Mouse (Mus musculus) layer of hippocampus, adult 11-12 months (tissue): Measurements from ENCODE around the gene Herpud2.
"Not testable (repeated sequence)": the region's sequence is repeated elsewhere in the genome, so short reads cannot be mapped to it uniquely, and the experiment has no call there.

ENCODE experiments used
- DNase-seq: peaks from one replicate; pipeline ENCODE4 v3.0.0; 2022; ENCODE audit warnings: low spot score

Gene Herpud2

DNA sequence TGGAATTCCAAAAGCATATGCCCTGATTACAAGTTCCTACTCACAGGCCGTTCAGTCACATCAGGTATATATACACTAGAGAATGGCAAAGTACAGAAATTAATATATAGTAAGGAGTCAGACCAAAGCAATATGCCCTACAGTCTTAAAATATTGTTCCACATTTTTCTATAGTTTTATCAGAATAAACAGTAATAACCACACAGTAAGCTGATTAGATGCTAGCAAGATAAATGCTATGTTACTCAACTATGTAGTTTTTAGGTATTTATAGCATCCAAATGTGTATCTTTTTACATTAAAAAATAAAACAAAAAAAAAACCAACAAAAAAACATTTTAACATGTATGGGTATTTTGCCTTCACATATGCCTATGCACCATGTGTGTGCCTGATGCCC, 5.7 kb downstream of the Herpud2 start:
- DNase-seq: no peak

DNA sequence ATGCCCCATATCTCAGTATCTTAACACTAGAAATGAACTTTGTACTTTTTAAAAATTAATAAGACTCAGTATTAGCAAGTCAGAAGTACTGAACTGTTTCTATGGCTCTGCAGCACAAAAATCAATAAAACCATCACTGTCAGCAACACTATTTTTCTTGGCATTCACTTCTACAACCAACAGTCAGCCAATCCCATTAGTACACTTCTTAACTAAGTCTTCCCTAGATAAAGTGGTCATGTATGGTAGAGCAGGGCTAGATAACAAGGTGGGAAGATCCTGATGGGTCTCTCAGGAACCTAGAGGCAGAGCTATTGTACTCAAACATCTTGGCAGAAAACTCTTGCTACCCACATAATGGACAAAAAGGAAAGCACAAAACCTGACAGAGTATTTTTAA, 7.7 kb downstream of the Herpud2 start:
- no peak for DNase-seq

DNA sequence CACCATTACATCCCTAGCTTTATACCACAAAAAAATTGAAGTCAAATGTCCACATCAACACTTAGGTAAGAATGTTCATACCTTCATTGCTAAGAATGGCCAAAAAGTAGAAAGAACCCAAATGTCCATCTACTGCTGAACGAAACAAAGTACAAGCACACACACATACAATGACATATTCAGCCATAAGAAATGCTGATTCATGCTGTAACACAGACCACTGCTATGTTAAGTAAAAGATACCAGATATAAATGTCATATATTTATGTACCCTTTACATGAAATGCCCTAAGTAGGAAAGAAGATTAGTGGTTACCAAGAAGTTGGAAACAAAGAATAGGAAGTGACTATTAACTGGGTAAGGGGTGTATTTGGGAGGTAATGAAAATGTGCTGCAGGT, 8.6 kb downstream of the Herpud2 start:
- no peak for DNase-seq

DNA sequence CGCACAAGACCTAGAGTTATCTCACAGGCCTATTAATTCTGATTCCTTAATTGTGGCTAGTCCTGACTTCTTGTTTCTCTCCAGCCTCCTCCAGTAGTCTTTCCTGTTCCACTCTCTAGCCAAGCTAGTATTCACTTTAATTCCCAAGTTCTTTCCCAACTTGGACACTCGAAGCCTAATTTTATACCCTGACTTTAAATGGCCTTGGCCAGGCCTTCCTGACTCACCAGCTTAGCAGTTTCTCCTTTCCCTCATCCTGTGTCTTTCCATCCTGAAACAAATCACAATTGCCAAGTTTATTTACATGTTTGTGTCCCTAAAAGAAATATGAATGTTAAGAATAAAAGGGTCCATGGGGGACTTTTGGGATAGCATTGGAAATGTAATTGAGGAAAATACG, 9.6 kb downstream of the Herpud2 start:
- DNase-seq: no peak

DNA sequence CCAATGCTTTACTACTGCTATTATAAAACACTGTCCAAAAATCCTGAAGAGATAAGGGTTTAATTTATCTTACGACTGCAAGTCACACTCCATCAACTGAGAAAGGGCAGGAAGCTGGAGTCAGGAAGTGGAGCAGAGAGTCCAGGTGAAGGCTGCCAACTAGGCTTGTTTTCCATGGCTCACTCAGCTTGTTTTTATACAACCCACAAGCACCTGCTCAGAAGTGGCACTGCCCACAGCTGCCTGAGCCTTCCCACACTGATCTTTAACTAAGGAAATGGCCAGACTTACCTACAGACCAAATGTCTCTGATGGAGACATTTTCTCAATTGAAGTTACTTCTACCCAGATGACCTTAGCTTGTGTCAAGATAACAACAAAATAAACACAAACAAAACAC, 11.3 kb downstream of the Herpud2 start:
- no peak for DNase-seq

DNA sequence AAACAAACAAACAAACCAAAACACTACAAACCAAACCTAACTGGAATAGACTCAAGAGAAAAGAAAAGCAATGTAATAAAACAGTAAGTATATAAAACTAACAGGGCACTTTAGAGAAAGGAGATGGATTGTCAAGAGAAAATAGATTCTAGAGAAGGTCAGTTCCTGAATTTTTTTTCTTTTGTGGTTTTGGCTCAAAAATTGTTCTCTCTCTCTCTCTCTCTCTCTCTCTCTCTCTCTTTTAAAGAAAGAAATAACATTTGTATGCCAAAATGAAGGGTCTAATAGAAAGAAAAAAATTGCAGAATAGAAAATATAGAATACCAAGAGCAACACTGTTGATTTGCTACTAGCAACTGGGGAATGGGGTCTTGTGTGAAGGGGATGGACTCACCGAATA, 12.7 kb downstream of the Herpud2 start:
- DNase-seq: no peak

DNA sequence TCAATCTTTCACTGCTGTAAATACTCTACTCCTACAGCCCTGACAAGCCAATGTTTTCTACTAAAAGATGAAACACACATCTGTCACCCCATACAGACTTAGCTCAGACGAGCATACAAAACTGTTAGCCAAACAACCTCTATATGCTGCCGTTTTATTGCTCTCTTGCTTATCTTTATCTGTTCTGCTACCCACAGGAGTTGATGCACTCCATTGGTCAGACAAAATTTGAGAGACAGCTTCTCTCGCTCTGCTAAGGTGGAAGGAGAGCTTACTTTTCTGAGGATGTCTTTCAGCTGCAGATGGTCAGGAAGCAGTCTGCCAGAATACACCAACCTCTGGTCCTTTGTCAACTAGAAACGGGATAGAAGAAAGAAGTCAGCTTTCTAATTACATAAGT, 18.7 kb downstream of the Herpud2 start:
- no peak for DNase-seq

DNA sequence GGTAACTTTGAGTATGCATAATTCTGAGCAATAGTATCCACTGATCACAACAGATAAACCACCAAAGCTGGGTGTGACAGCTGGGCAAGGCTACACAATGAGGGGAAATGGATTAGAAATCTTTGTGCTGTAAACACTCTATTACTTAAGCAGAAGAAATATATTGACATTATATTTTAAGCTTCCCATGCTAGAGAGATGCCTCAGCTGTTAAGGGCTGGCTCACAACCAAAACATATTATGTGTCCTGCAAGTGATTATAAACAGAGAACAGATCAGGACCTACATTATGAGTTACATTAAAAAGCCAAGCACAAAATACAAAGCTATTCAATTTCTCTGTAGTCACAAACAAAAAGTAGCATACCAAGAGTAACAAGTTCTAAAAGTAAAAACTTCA, 19.4 kb downstream of the Herpud2 start:
- DNase-seq: no peak

DNA sequence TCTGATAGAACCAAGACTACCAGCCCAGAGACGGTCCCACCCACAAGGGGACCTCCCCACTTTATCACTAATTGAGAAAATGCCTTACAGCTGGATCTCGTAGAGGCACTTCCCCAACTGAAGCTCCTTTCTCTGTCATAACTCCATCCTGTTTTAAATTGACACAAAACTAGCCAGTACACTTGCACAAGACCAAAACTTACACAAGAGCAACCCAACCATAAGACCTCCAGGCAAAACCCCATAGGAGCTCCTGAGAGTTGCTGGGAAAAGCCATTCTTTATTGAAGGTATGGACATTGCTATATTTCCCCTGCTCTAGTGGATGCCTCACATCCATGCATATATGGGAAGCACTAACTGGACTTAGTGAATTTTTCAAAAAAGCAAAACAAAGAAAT, 27.6 kb downstream of the Herpud2 start:
- no peak for DNase-seq

DNA sequence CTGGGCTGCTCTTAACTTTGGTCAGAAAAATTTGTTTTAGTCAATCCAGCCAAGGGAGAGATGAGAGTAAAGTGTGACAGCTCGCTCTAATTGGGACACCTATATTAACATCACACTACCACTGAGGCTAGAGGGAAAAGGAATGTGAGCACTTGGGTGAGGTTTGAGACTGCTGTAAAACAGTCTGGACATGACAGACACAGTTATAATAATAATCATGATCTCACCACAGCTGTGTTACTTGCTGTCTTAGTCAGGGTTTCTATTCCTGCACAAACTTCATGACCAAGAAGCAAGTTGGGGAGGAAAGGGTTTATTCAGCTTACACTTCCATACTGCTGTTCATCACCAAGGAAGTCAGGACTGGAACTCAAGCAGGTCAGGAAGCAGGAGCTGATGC, 28.0 kb downstream of the Herpud2 start:
- not testable (repeated sequence) for DNase-seq

DNA sequence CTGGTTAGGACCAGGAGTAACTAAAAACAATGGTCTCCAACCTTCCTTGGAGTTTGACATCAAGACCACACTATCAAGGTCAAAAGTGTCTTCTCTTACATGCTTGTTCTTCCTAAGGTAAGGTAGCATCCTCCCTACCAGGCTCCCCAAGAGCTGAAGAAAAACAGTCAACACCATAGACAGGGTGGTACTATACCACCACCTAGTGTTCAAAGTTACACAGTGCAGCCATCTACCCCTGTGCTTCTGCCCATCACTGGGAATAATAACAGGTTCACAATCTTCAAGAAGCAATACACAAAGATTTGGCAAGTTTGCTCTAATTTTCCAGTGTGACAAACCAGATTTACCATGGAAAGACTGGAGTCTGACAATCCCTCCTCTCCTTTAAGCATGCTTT, 47.0 kb downstream of the Herpud2 start:
- DNase-seq: peak; percentile 68

DNA sequence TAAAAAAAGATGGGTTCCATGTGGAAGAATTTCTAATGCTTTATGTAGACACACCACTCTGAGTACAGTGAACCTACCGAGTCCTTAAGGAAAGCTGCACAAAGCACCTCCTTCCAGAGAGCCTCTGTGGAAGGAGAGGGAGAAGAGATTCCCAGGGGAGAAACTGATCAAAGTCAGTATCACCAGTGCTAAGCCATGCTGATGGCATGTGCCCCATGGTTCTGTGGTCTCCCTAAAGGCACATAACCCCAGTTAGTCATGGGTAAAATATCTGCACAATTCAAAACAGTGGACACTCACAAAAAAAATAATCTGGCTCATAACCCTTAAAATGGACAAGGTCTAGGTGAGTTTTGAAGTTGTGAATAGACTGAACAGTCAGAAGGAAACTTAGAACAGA, 48.7 kb downstream of the Herpud2 start:
- no peak for DNase-seq

DNA sequence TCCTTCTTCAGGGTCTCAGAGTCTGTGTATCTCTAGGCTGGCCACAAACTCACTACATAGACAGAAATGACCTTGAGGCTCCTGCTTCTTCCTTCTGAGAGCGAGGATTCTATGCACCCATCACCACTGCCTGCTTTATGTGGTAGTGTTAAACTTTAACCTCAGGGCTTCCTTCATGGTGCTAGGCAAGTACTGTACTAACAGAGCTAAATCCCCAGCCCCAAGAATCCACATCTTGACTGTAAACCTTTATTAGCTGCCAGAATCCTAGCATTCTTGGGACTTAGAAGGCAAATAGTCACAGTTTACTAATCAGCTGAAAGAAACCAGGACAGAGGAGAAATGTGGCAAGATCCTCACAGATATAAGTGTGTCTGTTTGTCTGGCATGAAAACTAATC, 60.8 kb downstream of the Herpud2 start:
- no peak for DNase-seq

DNA sequence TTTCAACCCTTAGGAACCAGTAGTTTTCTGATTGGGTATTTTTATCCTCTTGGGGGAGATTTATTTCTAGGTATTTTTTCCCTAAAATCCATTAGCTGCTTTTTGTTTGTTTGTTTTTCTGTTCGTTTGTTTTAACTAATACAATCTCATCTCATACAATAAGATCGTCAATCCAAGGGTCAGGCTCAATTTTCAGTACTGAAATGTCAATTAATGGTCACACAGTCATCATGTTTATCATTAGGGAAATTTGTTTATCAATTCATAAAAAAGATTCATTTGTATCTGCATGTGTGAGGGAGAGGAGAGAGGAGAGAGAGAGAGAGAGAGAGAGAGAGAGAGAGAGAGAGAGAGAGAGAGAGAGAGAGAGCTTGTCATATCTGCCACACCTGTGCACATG, 62.5 kb downstream of the Herpud2 start, which contains the start of gene Gm10181:
TSS of gene Gm10181 (plus strand) at position 301 of the 400 bp plus-strand sequence.
- no peak for DNase-seq

DNA sequence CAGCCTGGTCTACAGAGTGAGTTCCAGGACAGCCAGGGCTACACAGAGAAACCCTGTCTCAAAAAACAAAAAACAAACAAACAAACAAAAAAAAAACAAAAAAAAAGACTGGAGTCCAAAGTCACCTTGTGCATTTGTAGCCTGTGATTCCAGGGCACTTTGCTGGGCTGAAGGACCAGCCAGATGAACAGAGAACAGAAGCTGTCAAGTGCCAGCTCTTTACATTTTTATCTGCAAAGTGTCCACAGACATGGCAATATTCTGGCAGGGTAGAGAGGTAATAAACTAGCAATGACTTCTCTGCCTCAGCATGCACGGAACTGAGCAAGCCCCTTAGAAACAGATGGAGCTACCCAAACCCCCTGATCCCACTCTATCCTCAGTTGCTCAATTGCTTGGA, 75.1 kb downstream of the Herpud2 start:
- DNase-seq: no peak

DNA sequence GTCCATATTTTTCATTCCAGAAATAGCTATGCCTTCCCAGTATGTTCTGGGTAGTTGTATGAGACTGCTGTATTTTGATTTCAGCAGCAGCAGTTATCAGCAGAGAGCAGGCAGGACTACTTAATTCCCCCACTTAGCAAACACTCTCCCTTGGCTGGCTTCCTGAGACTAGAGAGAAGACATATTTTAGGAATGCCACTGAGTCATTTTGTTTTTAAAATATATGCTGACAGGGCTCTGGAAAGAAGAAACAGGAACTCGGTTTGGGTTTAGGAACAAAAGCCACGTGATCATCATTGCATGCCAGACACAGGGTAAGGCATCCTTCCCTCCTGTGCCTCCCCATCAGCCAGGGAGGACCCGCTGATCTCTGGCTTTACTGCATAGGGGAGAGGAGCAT, 75.6 kb downstream of the Herpud2 start:
- DNase-seq: no peak

DNA sequence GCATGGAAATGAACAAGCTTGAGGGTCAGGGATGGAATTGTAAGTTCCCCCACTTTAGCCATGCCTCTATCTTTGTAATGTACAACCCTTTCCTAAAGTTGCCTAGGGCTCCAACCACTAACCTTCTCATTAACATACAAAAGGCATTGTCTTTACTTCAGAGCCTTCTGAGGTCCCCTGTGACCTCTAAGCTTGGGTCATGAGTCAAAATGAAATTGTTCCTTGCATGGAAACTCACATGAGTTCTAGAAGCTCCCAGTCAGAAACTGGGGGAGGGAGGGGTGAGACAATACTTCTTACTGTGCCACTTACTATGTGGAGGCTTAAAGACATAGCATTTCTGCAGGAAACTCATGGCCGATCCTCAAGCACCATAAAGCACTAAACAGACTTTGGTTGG, 79.0 kb downstream of the Herpud2 start:
- DNase-seq: no peak

DNA sequence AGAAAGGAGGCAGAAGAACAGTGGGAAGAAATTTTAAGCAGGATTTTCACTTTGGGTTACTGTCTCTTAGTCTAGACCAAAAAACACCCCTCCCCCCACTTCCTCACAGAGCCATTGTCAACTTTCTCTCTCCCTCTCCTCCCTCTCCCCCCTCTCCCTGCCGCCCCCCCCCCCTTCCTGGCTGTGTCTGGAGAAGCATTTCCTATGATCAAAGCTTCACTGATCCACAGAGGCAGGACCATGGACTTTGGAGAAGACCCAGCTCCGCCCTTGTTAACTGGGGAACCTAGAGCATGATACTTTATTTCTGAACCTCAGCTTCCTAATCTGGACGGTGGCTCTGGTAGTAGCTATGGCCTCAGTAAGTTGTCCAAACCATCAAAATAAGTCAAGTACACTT, 92.9 kb downstream of the Herpud2 start:
- DNase-seq: no peak
